Mouse (Mus musculus) lung, postnatal 0 days (tissue): ENCODE measurements around the gene Rnasek.

Experiments used
- CTCF ChIP-seq: IDR thresholded peaks from 2 replicates; pipeline ENCODE4 v1.5.1; 2016; ENCODE audit warnings: antibody characterized with exemption, mild to moderate bottlenecking
- EP300 ChIP-seq: IDR thresholded peaks from 2 replicates; pipeline ENCODE4 v1.6.1; 2016; ENCODE audit warnings: antibody characterized with exemption, mild to moderate bottlenecking, control low read depth

DNA sequence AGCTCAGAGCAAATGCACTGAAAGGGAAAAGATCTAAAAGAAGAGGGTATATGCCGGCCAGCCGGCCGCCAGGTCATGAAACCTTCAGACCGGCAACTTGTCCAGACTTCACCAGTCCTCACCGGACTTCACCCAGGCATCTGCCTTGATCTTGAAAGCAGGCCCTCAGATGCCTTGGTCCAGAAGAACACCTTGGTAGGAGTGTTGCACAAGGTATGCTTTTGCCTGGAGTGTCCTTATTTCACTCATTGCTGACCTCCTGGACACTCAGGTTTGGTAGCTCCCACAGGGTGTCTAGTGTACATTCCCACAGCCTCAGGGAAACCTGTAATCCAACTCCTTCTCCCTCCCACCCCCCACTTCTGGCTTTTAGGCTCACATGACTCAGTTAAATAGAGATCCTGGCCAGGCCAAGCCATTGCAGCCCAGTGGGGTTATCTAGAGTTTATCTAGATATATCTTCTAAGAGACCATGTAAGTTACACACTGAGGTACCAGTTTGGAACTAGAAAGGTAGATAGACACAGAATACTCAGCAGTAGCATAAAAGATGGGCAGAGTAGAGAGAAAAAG, 39.5 kb downstream of the Rnasek start:
- no peak for TF ChIP-seq CTCF
- TF ChIP-seq EP300, result no peak
